Mouse (Mus musculus): Measurements from ENCODE around the gene Htr3a.

Gene Htr3a

GRCm38 (mm10) chr9:48910885-48911537 lies at the start of gene Htr3a:
Htr3a (minus strand) TSS chr9:48911099.
- peak; percentile 23 for DNase-seq (ENCODE audit: low spot score)

- no peak for DNase-seq (ENCODE audit: low spot score)
These were observed 36.7 kb upstream of the Htr3a start for GRCm38 (mm10) chr9:48947565-48947964.

GRCm38 (mm10) chr9:48942349-48942748 lies 31.4 kb upstream of the Htr3a start:
- no peak for DNase-seq (ENCODE audit: low spot score)

GRCm38 (mm10) chr9:48929436-48929835 lies 18.5 kb upstream of the Htr3a start:
- DNase-seq (ENCODE audit: low spot score): no peak

- no peak for DNase-seq (ENCODE audit: low spot score)
These were observed 17.9 kb upstream of the Htr3a start for GRCm38 (mm10) chr9:48928781-48929180.

GRCm38 (mm10) chr9:48916011-48916788 lies 5.3 kb upstream of the Htr3a start:
- DNase-seq (ENCODE audit: low spot score): no peak

DNA sequence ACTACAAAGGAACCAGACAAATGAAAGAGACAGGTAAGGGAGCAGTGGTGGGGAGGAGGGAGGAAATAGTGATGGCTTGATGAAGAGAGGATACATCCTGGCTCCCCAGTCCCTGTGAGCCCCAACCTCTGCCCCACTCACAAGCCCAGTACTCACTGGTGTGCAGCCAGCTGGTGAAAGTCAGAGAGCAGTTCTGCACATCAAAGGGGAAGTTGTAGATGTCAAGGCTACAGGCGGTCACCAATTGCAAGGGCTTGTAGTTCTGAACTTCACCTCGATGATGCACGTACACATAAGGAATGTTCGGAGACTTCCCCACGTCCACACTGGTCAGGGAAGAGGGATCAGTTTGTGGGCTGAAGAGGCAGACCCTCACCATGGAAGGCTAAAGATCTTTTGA lies 6.5 kb downstream of the Htr3a start:
- DNase-seq (ENCODE audit: low spot score): no peak

GRCm38 (mm10) chr9:48903766-48904165 lies 7.1 kb downstream of the Htr3a start:
- no peak for DNase-seq (ENCODE audit: low spot score)

DNA sequence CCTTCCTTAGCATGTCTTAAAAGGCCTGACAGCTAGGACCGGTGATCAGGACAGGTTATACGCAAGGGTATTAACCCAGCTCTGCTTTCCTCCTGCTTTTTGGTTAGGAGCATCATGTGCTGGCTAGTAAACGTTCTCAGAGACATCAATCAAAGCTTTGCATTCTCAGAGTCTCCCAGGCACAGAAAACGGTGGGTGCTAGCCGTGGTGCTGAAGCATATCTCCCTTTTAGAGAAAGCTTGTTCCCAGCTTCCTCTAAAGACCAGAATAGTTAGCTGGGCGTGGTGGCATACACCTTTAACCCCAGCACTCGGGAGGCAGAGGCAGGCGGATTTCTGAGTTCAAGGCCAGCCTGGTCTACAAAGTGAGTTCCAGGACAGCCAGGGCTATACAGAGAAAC lies 12.3 kb downstream of the Htr3a start:
- peak; percentile 80 for DNase-seq (ENCODE audit: low spot score)

DNA sequence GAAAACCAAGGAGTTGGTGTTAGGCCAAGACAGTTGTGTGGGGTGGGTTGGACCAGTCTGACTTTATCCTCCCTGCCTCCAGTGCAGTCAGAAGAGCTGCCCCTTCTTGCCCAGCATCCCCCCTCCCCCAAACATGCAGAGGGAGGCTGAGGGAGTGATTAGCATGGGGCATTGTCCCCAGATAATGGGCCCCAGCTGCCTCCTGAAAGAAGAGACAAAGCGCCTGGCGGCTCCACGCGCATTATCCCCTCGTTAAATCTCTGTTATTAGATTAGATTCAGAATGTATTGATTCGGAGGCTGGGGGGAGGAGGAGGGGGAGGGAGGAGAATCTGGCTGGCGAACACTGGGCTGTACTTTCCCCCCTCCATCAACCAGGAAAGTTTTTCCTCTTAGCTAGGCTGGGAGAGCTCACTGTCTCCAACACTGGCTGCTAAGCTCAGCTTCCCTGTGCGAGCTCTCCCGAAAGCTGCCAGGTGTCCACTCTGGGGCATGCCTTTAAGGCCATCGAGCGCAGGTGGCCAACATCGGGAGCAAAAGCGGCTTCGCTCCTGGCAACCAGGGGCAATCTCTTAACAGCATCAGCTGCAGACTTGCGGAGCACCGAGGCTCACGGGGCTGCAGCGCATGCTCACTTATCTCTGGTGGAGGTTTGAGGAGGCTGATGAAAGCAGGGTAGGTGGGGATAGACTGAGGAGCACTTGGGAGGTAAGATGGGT lies 14.9 kb downstream of the Htr3a start:
- no peak for DNase-seq (ENCODE audit: low spot score)

DNA sequence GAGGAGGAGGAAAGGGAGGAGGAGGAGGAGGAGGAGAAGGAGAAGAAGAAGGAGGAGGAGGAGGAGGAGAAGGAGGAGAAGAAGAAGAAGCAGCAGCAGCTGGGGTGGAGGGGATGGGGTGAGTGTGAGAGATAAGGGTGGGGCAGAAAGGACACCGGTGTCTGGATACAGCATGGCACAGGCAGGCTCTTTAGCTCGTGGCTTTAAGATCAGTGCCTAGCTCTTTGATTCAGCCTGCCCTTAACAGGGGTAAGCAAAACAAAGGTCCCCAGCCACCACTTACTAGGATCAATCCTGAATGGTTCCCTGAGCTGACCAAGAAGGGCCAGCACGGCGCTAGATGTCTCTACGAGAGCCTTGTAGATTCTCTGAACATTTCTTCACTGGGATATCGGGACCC lies 16.1 kb downstream of the Htr3a start:
- DNase-seq (ENCODE audit: low spot score): no peak

DNA sequence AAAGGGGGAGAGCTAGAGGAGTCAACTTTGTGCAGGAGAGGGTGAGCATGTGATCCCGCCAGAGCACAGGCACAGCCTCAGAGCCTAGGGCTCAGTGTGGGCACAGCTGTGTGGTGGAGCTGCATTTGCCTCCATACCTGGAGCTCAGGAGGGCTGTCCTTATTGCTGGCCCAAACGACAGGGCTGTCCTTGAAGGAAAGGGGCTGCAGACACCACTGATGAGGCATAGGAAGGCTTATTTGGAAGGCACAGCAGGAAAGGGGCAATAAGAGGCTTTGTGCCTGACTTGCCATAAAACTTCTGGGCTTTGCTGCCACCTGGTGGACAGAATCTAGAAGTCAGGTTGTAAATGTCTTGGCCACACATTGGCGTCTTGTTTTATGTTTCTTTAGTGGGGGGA lies 16.9 kb downstream of the Htr3a start:
- DNase-seq (ENCODE audit: low spot score): peak; percentile 93

GRCm38 (mm10) chr9:48889093-48889492 lies 21.8 kb downstream of the Htr3a start:
- DNase-seq (ENCODE audit: low spot score): no peak

DNA sequence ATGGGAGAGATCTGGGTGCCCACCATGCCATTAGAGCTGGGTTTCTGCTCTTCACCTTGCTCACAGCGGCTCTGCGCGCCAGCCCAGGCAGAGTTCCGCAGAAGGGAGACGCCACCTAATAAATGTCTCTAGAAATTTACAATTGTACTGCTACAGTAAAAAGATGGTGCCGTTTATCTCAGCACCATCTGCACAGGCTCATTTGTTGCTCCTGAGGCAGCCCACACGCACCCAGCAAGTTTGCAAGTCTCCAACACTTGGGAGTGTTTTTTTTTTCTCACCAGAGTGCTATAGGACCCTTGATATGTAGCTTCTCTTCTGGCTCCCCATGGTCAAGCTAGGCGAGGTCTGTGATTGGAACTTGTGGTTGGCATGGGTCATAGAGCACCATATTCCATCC lies 38.0 kb downstream of the Htr3a start:
- DNase-seq (ENCODE audit: low spot score): no peak

DNA sequence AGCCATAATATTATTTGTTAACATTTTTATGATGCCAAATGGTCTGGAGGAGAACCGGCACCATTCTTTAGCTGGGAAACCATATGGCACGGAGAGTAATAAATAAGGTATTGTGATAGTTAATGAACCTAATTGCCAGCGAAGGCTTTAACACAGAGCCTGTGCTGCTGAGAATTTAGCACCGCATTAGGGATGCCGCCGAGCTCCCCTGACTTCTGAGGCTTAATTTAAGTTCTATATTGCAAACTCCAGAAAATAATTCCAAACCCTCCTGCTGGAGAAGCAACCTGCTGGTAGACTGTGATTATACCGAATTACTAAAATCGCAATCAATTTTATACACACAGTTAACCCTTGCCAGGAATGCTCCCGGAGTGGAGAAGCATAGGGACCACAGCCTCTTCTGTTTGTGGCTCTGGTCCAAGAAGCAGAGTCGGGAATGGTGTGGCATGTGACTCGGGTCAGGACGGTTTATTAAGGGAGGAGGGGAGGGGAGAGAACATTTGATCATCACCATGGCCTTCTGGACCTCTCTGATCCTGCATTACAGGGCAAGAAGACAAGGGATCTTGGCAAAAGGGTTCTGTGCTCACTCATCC lies 44.3 kb downstream of the Htr3a start:
- DNase-seq (ENCODE audit: low spot score): no peak

DNA sequence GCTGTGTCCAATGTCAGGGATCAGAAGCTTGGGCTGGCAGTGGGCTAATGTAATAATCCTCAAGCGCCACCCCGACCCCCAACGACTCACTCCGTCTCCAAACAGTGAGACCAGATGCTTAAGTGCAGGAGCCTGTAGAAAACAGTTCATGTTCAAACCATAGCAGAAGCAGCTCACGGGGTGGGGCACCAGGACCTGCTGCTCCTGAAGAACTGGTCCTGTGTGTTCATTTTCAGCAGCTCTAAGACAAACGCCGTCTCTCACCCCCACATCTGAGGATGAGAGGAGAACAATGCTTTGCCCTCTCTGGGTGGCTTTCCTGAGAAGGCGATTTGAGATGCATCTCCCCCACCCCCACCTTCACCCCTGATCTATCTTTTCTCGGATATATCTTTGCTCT lies 45.7 kb downstream of the Htr3a start:
- no peak for DNase-seq (ENCODE audit: low spot score)

GRCm38 (mm10) chr9:48861481-48861880 lies 49.4 kb downstream of the Htr3a start:
- DNase-seq (ENCODE audit: low spot score): no peak

DNA sequence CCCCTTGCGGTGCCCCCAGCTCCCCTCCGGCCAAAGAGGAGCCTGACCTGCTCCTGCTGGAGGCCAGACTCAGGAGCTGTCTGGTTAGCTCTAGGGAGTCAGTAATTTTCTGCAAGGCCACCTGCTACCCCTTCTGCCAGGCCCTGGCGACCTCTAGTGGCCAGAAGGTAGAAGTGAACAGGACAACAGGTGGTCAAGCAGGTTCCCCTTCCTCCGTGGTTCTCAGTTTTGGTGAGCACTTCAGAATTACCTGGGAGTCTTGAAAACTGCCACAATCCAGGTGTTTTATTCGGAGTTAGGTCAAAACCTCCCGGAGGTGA lies 50.4 kb downstream of the Htr3a start:
- DNase-seq (ENCODE audit: low spot score): peak; percentile 78

DNA sequence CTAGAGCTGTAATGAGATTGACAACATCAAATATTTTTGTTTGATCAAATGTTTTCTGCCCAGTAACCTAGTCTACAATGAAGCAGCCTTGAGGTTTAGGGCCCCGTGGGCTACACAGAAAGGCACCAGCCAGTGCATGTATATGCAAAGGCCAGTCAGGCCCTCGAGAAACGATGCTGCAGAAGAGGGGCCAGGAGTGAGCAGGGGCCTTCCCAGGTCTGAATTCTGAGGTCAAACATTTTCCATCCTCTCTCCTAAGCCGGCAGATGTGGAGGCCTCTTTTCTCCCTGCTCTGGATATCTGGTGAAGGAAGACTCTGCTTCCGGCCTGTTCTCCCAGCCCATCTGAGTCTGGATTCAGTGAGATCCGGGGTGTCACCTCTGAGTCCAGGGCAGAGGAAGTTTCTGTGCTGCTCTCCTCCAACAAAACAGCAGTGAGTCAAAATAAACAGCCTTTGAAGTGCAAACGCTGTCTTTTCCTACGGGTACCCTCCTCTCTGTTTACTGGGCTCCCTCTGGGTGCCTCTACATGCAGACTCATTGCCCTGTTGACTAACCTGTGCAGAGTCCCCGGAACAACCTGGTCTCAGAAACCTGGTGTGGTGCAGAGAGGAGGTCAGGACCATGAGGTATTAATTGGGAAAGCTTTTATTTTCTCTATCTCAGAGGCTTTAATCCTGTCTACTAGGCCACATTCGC lies 50.9 kb downstream of the Htr3a start:
- DNase-seq (ENCODE audit: low spot score): no peak

DNA sequence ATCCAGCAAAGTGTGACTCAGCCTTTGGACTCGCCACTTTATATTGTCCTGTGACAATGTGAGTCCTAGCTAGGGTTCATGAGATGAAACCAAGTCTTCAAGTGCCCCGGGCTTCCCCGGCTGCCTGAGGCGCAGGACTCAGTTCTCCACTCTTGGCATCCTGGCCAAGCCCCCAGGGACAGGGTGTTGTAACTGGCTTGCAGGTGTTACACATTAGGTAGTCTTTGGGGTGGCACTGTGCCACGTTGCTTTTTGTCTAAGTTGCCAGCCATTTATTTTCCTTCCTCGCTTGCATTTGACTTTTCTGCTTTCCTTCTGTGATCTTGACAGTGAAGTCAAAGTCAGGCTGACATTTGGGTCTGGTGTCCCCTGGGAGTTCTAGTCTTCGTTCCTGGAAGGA lies 53.0 kb downstream of the Htr3a start:
- peak; percentile 45 for DNase-seq (ENCODE audit: low spot score)

DNA sequence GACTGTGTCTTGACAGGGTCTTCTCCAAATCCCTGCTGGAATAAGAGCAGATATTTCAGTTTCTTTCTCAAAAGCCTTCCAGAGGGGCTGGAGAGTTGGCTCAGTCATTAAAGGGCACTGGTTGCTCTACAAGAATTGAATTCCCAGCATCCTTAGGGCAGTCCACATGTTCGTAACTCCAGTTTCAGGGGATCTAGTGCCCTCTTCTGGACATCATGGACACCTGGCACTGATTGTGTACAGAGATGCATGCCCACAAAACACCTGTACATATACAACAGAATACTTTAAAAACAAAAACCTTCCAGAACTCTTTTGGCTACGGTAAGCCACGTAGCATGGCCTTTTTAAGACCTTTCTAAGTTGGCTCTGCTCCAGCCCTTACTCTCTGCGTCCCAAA lies 54.7 kb downstream of the Htr3a start:
- no peak for DNase-seq (ENCODE audit: low spot score)

DNA sequence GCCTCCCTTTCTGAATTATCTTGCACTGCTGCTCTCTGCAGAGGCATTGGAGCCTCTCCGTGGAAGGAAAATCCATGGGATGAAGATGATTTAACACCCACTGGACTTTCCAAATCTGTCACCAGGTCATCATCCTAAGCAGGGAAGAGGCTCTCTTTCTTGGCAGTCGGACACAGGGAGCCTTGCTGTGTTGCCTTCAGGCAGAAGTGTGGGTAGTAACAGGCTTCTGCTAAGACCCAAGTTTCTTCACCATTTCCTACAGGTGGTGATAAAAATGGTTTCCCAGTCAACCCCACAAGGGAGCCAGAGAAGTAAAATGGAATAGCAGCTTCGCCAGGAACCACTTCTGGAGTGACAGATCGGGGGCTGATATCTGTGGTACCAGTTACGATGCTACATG lies 61.4 kb downstream of the Htr3a start:
- DNase-seq (ENCODE audit: low spot score): peak; percentile 39

Measured in adipocyte (in vitro differentiated cells).